Mouse (Mus musculus) liver, postnatal 0 days (tissue): ENCODE results near the gene Cysltr2.

Experiments used
- CTCF ChIP-seq: sonication (generic); IDR thresholded peaks from 2 replicates; pipeline ENCODE4 v1.5.1; 2016; ENCODE audit warnings: antibody characterized with exemption, low read depth
- EP300 ChIP-seq: IDR thresholded peaks from 2 replicates; pipeline ENCODE4 v1.6.1; 2016; ENCODE audit warnings: antibody characterized with exemption, low read depth, mild to moderate bottlenecking

DNA sequence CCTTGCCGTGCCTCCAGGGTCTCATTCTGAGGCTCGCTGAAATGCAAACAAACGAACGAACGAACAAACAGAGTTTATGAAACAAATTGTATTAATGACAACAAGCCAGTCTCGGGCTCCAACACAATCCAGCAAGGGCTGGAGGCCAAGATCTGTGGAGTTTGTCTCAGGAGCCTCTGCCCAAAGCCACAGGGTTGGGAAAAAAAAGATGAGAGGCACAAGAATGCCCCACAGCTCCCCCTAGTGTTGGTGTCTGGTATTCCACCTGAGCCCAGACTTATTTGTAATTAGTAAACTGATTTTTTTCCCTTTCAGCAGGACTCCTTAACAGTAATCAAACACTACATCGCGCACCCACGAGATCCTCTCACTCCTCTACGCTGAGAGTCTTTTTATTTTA lies 48.6 kb downstream of the Cysltr2 start:
- TF ChIP-seq CTCF (peak; percentile 82), EP300 (no peak)
